Mouse (Mus musculus): Measurements from ENCODE around the gene Smad6.

The Smad6 gene

DNA sequence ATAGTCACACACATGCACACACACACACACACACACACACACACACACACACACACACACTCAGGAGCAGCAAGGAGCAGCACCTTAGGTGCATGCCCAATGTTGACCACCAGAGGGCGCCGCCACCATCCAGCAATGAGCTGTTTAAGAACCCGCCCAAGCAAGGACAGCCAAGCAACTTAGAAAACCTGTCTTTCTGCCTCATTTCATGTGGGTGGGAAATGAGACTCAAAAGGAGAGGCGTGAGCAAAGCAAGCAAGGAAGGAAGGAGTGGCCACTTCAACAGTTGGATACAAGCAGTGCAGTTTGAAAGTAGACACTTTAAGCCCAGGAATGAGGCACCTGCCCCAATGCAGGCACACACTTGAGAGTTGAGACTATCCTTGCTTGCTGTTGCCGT is 112.2 kb downstream of the Smad6 start:
- DNase-seq = peak; percentile 17 to 72

GRCm38 (mm10) chr9:63904543-63904942 is 117.3 kb downstream of the Smad6 start:
- no peak for DNase-seq

Data from spleen, adult 18-20 months (tissue).